Mouse (Mus musculus) hindbrain, embryonic 13.5 days (tissue): Measurements from ENCODE around the gene Olfr889. TPM values are rescaled to one million over a fixed set of nuclear protein-coding genes. Genes with fewer than 3 reads are reported as not detected.
"Not testable (repeated sequence)": the region's sequence is repeated elsewhere in the genome, so short reads cannot be mapped to it uniquely, and the experiment has no call there.

Source experiments
- ATAC-seq: fragments of 200-750 bp; cut with Nextera tagmentation; 2 replicates; pipeline ENCODE4 v1.8.0; 2017; ENCODE audit warnings: moderate TSS enrichment; ENCODE audit not compliant: low FRiP score
- H3K27ac ChIP-seq: fragments of 300-500 bp; sonication (generic); 2 replicates; pipeline ENCODE4 v1.5.1; 2015; ENCODE audit warnings: inconsistent platforms, mild to moderate bottlenecking, moderate library complexity
- H3K27me3 ChIP-seq: fragments of 300-500 bp; sonication (generic); 2 replicates; pipeline ENCODE4 v1.6.1; 2015; ENCODE audit warnings: mild to moderate bottlenecking, inconsistent platforms
- H3K36me3 ChIP-seq: fragments of 300-500 bp; sonication (generic); 2 replicates; pipeline ENCODE4 v1.6.1; 2015; ENCODE audit warnings: mild to moderate bottlenecking, inconsistent platforms
- H3K4me1 ChIP-seq: fragments of 300-500 bp; sonication (generic); replicated peaks from 2 replicates; pipeline ENCODE4 v1.6.1; 2015; ENCODE audit warnings: inconsistent platforms
- H3K4me2 ChIP-seq: fragments of 300-500 bp; sonication (generic); 2 replicates; pipeline ENCODE4 v1.6.1; 2015; ENCODE audit warnings: inconsistent platforms, mild to moderate bottlenecking, moderate library complexity
- H3K4me3 ChIP-seq: fragments of 300-500 bp; sonication (generic); 2 replicates; pipeline ENCODE4 v1.5.1; 2015; ENCODE audit warnings: mild to moderate bottlenecking, inconsistent platforms
- H3K9ac ChIP-seq: fragments of 300-500 bp; sonication (generic); 2 replicates; pipeline ENCODE4 v1.6.1; 2015; ENCODE audit warnings: mild to moderate bottlenecking, inconsistent platforms
- H3K9me3 ChIP-seq: fragments of 300-500 bp; sonication (generic); 2 replicates; pipeline ENCODE4 v1.6.1; 2016; ENCODE audit warnings: inconsistent platforms
- WGBS: fragments of 180-500 bp; shearing (Covaris S2); methylation state at CpG from one replicate; pipeline ENCODE4 v1.1.7; 2015; 5-methylcytosine and 5-hydroxymethylcytosine counted together
- polyA plus RNA-seq: library from polyadenylated mRNA; unstranded; fragments of >200 nt; fragmentation: Nextera tagmentation; extraction: Ambion mirVana; gene quantifications from 2 replicates; pipeline ENCODE4 v1.2.1, GENCODE M21; 2015

The Olfr889 gene
- polyA plus RNA-seq: 0.06 and 0.08 TPM in 2 replicates

GRCm38 (mm10) chr9:38114898-38115297 lies at the start of gene Olfr889:
TSS of gene Olfr889 (plus strand) at chr9:38115198.
- no peaks in the 10 kb centered on the region for H3K27me3 ChIP-seq
- no peaks in the 10 kb centered on the region for H3K36me3 ChIP-seq
- no peak for ATAC-seq
- H3K4me3 ChIP-seq: no peak within 1 kb of the TSS
- no peaks in the 10 kb centered on the region for H3K9me3 ChIP-seq
- no peak within 1 kb of the TSS for H3K27ac ChIP-seq
- no peaks in the 10 kb centered on the region for H3K4me1 ChIP-seq
- no peak within 1 kb of the TSS for H3K4me2 ChIP-seq
- H3K9ac ChIP-seq: no peak within 1 kb of the TSS

GRCm38 (mm10) chr9:38083772-38084171 lies 31.2 kb upstream of the Olfr889 start, which contains the start of gene Olfr887:
TSS of gene Olfr887 (plus strand) at chr9:38084072.
- Histone ChIP-seq H3K27me3 (no peaks in the 10 kb centered on the region), H3K4me2 (no peak within 1 kb of the TSS), H3K9ac (no peak within 1 kb of the TSS), H3K27ac (no peak within 1 kb of the TSS), H3K9me3 (no peaks in the 10 kb centered on the region), H3K4me3 (no peak within 1 kb of the TSS), H3K36me3 (no peaks in the 10 kb centered on the region), H3K4me1 (no peaks in the 10 kb centered on the region)
- ATAC-seq: no peak
- WGBS: 89% methylated on average over 1 of the region's 1 CpGs

GRCm38 (mm10) chr9:38107828-38108227 lies 7.2 kb upstream of the Olfr889 start, which contains the start of gene Olfr888:
TSS of gene Olfr888 (plus strand) at chr9:38108128.
- WGBS: 87% methylated on average over 1 of the region's 1 CpGs
- Histone ChIP-seq H3K9me3 (no peaks in the 10 kb centered on the region), H3K4me3 (no peak within 1 kb of the TSS), H3K36me3 (no peaks in the 10 kb centered on the region), H3K4me2 (no peak within 1 kb of the TSS), H3K27ac (no peak within 1 kb of the TSS), H3K9ac (no peak within 1 kb of the TSS), H3K27me3 (no peaks in the 10 kb centered on the region), H3K4me1 (no peaks in the 10 kb centered on the region)
- no peak for ATAC-seq

- Histone ChIP-seq H3K36me3 (no peaks in the 10 kb centered on the region), H3K27ac (no peak within 1 kb of the TSS), H3K4me1 (no peaks in the 10 kb centered on the region), H3K4me2 (no peak within 1 kb of the TSS), H3K4me3 (no peak within 1 kb of the TSS), H3K9ac (no peak within 1 kb of the TSS), H3K9me3 (no peaks in the 10 kb centered on the region), H3K27me3 (no peaks in the 10 kb centered on the region)
- no peak for ATAC-seq
Measured at GRCm38 (mm10) chr9:38142217-38142616, 27.2 kb downstream of the Olfr889 start, which contains the start of gene Olfr890. TSS of gene Olfr890 (plus strand) at chr9:38142517.

GRCm38 (mm10) chr9:38168341-38168740 lies 53.3 kb downstream of the Olfr889 start:
- not testable (repeated sequence) for H3K9me3 ChIP-seq, ATAC-seq, H3K9ac ChIP-seq, H3K4me1 ChIP-seq, H3K4me3 ChIP-seq, H3K27ac ChIP-seq, H3K4me2 ChIP-seq, H3K27me3 ChIP-seq, H3K36me3 ChIP-seq
- 61% methylated on average over 2 of the region's 2 CpGs for WGBS

Other genes with a start within 250 kb of the Olfr889 start
- gene Olfr145, start 218.5 kb upstream of the Olfr889 start, polyA plus RNA-seq: not detected in 2 replicates
- not detected in 2 replicates for gene Olfr878, start 197.4 kb upstream of the Olfr889 start, polyA plus RNA-seq
- gene Olfr881, start 123.4 kb upstream of the Olfr889 start, polyA plus RNA-seq: not detected in 2 replicates
- gene Olfr883, start 89.4 kb upstream of the Olfr889 start, polyA plus RNA-seq: not detected in 2 replicates
- gene Olfr884, start 68.6 kb upstream of the Olfr889 start, polyA plus RNA-seq: not detected in 2 replicates
- gene Olfr885, start 53.9 kb upstream of the Olfr889 start, polyA plus RNA-seq: not detected in 2 replicates
- gene Olfr887, start 31.1 kb upstream of the Olfr889 start, polyA plus RNA-seq: not detected in 2 replicates
- gene Olfr888, start 7.1 kb upstream of the Olfr889 start, polyA plus RNA-seq: not detected in 2 replicates
- not detected in 2 replicates for gene Olfr890, start 27.3 kb downstream of the Olfr889 start, polyA plus RNA-seq
- not detected in 2 replicates for gene Olfr891, start 65.6 kb downstream of the Olfr889 start, polyA plus RNA-seq
- gene Olfr893, start 93.2 kb downstream of the Olfr889 start, polyA plus RNA-seq: not detected in 2 replicates
- not detected in 2 replicates for gene Olfr894, start 102.9 kb downstream of the Olfr889 start, polyA plus RNA-seq
- not detected in 2 replicates for gene Olfr143, start 137.6 kb downstream of the Olfr889 start, polyA plus RNA-seq
- not detected in 2 replicates for gene Olfr895, start 152.7 kb downstream of the Olfr889 start, polyA plus RNA-seq
- not detected in 2 replicates for gene Olfr896-ps1, start 175.9 kb downstream of the Olfr889 start, polyA plus RNA-seq
- not detected in 2 replicates for gene Olfr25, start 213.9 kb downstream of the Olfr889 start, polyA plus RNA-seq
- not detected in 2 replicates for gene Olfr898, start 233.2 kb downstream of the Olfr889 start, polyA plus RNA-seq